Mouse (Mus musculus) embryo, embryonic 10.5 days (tissue): Measurements from ENCODE around the gene Gramd1a.

Source experiments
- DNase-seq: peaks from one replicate; pipeline ENCODE4 v3.0.0-alpha.2; 2015; ENCODE audit warnings: low spot score

The Gramd1a gene

DNA sequence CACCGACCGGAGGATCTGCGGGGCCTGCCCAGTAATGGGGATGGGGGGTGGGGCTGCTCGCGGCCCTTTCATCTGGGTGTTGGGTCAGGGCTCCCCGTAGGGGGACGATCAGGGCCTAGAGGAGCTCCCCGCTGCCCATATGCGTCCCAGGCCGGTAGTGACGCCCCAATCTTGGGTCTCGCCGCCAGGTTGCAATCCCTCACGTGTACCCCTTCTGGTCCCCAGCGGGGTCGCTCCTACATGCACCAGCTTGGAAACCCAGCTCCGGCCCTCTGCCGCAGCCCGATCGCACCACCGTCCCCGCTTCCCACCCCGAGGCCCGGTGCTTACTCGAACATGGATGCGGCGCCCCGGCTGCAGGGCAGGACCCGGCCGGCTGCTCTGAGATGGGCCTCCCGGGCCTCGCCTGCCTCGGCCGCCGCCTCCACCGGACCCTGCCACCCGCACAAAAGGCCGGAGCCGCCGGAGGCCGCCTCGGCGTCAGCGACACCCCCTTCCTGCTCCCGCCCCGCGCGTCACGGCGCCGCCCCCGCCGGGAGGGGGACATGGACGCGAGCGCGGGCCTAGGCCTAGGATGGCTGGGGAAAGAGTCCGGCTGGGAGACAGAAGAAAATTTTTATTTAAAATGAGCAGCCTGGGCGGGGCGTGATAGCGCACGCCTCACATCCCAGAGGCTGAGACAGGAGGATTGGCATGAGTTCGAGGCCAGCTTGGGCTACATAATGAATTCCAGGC, 5.0 kb downstream of the Gramd1a start:
- DNase-seq = peak; percentile 89

DNA sequence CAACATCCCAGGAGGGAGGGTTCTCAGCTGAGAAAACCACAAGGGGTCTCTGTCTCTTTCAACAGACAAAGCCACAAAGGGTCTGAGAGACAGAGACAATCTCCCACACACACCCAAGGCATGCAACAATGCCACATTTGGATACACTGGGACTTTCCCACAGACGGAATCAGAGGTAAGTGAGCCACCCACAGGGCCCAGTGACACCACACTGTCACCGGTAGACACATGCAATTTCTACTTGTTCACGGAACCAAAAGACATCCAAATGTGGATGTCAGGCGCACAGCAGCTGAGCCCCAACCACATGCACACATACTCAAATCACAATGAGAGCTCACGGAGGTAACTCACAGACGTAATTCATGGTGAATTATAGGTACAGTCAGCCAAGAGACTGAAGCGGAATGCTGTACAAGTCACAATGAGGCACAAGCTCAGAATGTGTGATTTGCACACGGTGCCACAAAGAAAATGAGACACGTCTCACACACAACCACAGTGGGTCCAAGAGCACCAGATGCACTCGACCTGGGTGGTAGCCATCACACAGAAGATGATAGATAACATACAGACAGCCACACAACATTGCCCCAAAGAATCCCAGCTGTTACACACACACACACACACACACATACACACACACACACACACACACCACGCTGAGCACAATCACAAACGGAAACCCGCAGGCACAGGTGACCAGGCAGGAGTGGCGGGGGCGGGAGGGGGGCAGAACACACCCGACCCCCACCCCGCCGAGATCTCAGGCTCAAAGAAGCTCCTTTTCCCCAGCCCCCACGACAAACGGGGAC, 5.7 kb downstream of the Gramd1a start:
- peak; percentile 66 for DNase-seq

DNA sequence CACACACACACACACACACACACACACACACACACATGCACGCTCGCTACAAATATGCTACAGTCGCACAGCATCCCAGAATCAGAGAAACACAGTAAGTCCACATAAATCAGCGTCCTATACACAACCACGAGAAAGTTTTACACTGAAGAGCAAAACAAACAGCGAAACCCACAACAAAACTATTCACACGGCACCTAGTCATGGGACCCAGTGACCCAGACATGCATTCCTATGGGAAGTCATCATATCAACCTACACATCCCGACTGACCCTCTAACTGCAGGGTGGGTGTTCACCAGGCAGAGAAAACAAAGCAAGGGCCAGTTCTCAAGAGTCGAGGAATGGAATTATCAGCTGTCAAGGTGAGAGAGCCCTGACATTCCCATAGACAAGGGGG, 6.4 kb downstream of the Gramd1a start:
- no peak for DNase-seq

DNA sequence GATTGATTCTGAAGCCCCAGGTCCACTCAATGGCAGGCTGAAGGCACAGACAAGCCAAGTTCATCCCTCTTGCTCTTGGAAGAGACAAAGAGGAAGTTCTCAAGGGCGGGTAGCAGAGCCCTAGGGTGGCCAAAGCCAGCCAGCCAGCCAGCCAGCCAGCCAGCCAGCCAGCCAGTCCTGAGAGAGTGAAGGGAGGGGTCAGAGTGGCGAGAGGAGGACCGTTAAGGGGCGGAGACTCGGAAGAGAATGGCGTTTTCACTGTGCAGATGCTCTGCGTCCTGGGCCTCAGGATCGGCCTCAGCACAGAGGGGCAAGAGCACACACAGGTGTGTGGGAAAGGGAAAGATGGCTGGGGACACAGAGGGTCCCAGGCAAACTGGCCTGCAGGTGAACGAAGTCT, 6.9 kb downstream of the Gramd1a start:
- DNase-seq = peak; percentile 85

DNA sequence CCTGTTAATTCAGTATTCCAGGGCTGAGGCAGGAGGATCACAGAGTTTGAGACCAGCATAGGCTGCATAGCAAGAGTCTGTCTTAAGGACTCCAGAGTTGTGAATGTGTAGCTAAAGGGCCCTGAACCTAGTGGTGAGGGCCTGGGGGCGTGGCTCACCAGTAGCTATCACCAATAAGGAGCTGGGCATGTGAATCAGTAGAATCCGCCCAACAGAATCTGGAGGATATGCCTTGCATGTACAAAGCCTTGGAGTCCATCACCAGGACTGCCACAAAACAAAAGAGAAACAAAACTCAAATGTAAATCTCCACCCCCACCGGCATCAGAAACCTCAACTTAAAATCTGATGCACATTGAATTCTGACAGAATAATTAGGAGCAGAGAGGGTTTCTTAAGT, 7.6 kb downstream of the Gramd1a start:
- peak; percentile 19 for DNase-seq

DNA sequence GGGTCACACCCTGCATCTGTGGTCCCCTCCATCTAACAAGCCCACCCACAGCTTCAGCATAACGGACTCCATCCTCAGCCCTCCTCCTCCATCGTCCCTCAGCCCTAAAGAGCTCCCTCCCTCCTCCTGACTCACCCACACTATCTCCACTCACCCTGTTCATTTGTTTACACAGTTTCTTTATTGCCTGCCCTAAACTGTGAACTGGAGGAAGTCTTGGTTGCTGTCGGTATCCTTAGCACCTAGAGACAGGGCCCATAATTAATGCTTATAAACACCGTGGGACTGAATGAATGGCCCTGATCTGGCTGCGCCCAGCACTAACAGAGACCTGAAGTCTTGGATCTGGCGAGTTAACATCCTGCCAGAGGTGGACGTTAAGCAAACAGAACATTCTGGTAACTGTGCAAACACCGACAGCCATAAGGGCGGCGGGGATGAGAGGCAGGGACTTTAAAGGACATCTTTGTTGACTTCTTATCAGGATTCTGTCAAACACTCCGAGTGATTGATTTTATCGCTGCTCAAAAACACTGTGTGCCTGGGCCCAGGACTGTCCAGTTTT, 10.0 kb downstream of the Gramd1a start:
- no peak for DNase-seq

DNA sequence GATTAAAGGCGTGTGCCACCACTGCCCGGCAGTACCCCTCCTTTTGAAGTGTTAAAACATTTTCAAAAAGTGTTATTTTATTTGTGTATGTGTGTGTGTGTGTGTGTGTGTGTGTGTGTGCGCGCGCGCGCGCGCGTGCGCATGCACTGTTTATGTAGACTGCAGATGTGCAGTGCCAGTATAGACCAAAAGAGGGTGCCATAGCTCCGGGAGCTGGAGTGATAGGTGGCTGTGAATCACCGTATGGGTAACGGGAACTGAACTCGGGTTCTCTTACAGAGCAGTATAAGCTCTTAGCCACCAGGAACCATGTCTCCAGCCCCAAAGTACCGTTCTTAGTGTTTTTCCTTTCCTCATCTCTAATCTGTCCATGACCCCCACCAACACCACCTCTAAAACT, 10.8 kb downstream of the Gramd1a start:
- DNase-seq = no peak

DNA sequence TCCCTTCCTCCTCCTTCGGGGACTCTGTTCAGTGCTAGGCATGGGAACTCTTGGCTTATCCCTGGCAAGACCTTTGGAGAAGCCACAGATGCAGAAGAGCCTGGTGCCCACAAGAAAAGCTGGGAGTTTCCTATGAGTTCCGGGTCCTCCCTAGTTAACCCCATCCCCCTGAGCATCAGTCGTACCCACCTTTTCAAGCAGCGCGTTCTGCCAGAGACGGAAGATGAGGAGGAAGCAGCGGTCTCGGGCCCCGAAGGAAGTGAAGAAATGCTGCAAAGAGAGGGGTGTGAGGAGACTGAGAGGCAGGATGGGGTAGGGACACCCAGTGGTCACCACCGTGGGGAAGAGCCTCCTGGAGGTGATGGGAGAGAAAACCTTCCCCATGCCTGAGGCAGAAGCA, 14.8 kb downstream of the Gramd1a start:
- DNase-seq = no peak

DNA sequence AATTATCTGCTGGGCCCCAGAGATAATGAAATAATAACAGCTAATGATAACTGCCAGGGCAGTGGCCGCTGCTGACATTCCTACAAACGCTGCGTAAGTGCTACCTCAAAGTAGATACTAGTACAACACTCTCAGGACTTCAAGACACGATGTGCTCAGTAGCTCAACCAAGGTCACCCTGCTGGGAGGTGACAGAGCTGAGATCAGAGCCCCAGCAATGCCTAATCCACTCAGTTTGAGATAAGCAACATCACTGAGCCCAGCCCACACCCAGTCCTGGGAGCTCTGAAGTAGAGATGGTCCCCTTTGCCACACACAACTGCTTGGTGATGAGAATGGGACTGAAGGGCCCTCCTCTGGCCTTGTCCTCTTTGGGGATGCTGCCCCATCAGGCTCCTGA, 15.4 kb downstream of the Gramd1a start:
- no peak for DNase-seq

DNA sequence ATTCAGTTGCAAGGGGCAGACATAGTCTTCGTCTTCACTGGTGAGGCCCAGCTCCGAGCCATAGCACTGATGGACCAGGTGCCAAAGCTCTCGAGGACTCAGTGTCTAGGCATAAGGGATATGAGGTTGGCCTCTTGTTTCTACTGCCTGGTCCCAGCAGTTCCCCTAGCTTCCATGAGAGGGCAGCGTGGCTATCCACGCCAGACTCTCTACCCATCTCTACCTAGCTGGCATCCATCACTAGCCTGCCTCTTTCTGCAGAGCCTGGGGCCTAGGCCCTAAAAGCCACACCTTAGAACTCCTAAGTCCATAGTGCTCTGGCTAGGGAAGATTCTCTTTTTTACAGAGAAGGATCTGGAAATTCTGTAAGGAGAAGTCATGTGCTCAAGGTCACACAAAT, 15.9 kb downstream of the Gramd1a start:
- peak; percentile 61 for DNase-seq

DNA sequence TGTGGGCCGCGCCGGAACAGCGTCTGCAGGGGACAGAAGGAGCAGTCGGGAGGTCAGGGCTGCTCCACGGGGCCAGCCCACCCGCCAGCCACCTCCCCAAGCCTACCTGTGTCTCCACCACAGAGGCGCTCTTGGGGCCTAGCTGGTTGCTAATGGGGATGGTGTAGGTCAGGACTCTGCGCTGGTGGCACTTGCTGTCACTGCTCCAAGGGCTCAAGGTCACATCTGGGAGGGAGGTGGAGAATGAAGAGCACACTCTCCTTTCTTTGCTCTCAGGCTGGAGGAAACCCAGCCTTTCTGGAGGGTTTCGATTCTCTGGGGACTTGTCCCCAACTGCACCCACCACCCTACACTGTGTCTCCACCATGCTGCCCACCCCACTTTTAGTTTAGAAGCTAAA, 20.0 kb downstream of the Gramd1a start:
- DNase-seq = no peak

DNA sequence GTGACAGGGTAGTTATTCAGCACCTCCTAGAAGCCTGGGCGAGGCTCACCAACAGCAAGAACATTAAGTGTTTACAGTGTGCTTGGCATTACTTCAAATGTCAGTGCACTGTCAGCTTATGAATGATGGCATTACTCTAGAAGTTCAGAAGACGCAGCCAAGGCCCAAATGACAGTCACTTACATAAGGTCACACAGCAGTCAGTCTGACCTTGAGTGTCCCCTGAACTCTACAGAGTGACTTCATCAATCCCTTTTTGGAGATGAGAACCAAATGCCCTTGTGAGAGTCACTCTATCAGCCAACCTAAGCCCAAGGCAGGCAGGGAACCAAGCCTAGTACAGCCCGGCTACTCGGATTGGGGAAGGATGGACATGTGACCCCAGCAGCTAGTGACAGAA, 23.8 kb downstream of the Gramd1a start:
- DNase-seq = no peak

DNA sequence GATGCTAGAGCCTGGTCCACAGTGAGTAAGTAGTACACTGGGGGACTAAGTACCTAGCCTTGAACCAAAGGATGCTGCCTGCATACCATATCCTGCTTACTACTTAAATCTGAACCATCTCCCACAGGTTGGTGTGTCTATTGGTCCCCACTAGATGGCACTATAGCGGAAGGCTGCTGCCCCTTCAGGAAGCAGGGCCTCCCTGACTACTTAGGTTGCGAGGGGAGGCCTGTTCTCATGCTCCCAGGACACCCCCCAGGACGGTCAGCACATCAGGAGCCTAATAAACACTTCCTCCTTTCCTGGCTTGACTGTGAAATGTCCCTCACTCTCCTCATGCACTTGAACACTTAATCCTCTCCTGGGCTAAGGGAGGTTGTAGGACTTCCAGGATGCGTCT, 24.9 kb downstream of the Gramd1a start:
- peak; percentile 76 for DNase-seq

DNA sequence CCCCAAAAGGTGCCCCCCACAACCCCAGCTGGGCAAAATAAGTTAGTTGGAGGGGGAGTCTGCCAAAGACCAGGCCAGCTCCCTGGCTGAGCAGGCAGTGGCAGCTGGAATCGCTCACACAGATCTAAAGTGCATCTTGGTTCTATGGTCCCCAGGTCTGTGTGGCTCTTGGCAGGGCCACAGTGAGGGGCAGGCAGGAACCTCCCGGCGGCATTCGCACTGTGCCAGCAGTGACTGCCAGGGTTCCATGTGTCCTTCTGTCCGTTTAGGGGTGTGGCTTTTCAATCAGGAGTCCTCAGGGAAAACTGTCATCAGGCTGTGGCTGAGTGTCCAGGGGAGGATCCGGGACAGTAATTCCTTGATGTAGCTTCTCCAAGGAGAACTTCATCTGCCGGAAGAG, 25.5 kb downstream of the Gramd1a start:
- DNase-seq = no peak

DNA sequence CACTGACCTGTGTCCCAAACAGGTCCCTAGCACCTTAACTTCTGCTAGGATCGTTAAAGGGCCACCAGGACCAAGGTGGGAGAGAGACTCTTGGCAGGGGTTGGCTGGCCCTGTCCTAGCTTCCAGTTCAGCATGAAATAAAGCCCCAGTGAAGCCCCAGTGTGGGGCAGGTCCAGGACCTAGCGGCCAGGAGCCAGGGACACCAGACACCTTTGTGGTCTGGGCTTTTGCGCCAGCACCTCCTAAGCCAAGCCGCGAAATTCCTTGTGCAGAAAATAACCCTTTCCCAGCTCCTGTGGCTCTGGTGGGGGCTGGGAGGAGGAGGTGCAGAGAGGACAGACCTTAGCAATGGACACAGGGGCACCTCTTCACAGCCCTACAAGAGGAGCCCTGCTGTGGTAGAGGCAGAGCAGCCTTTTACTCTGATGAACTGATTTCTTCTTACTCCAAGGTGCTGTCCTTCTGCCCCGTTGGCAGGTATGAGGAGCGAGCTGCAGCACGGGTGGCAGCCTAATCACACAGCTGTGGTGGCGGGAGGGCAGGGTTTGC, 27.5 kb downstream of the Gramd1a start:
- no peak for DNase-seq

DNA sequence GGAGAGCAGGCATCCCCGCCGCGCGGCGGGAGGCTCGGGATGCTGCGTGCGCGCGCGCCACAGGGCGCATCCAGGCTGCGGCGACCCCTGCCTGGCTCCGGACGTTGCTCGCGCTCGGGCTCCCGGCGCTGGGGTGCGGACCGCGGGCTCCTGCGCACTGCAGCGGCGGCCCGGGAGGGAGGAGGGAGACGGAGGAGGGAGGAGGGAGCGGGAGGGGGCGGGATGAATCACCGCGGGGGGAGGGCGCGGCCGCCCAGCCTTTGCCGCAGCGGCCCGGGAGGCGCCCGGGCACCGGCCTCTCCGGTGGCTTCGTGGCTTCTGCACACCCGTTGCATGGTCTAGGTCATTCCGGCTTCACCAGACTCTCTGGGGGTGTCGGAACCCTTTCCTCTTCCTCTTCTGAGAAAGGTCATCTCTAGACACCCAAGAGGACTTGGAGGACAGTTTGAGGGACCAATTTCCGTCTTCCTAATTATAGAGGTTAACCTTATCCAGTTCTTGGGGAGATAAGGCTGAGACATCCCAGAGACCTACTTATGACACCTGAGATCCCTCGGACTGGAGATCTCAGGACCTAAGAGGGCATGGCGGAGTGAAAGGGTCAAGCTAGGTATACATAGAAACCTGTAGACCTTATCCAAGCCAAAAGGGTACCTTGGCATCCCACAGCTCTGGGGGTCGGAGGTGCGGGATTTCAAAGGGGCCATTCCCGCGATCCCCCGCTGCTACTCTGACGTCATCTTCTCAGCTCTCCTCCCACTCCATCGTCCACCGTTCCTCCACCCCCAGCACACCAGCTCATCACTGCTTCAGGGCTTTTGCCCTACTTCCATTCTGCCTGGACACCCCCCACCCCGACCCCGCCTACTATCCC, 28.6 kb downstream of the Gramd1a start, which contains the start of gene Scn1b:
Scn1b (minus strand) TSS at position 153 of the 874 bp plus-strand sequence.
- DNase-seq = peak; percentile 40

DNA sequence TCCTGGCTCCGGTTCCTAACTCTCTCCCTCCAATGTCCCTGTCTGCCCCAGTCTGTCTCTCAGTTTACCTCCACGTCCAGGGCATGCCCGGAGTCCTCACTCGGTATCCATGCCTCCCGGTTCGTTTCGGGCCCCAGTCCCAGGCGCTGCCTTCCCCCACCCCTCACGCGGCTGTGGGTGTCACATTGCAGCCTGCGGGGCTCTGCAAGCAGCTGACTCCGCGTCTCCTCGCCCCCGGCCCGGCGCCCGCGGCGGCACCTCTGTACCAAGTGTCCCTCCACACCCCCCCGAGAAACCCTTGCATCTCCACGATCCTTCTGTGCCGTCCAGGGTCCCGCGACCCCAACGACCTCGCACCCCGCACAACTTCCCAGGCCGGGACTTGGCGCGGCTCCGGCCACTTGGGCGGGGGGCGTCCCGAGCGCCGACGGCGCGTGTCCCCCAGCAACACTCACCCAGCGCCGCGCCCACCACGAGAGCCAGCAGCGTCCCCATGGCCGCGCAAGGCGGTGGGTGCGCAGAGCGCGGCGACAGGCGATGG, 29.4 kb downstream of the Gramd1a start:
- no peak for DNase-seq

DNA sequence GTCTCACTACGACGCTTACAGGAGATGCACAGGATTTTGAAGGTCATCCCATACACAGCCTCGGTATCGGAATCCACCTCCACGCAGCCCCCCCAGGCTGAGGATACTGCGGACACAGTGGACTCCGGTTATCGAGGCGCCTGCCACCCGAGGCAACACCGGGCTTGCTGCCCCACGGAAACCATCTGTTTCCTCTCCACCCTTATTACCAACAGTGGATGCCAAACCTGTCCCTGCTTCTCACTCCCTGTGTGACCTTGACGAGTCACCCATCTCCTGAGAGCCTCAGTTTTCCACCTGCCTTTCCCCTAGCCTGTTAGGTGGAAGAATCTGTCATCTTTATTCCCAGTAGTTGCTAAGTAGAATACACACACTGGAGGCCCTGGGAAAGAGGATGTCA, 30.6 kb downstream of the Gramd1a start:
- no peak for DNase-seq

DNA sequence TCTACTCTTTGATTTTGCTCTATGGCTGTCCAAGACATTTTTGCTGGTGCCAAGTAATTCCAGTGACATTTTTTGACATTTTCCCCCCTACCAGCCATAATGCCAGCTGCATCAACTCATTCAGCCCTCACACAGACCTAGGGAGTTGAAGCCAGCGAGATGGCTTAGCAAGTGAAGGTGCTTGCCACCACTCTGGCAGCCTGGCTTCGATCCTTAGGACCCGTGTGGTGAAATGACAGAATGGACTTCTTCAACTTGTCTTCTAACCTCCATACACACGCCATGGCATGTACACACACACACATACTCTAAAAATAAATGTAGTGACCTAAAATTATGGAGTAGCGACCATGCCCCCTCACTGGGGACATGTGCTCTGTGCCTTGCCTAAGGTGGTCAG, 31.3 kb downstream of the Gramd1a start:
- DNase-seq = no peak

DNA sequence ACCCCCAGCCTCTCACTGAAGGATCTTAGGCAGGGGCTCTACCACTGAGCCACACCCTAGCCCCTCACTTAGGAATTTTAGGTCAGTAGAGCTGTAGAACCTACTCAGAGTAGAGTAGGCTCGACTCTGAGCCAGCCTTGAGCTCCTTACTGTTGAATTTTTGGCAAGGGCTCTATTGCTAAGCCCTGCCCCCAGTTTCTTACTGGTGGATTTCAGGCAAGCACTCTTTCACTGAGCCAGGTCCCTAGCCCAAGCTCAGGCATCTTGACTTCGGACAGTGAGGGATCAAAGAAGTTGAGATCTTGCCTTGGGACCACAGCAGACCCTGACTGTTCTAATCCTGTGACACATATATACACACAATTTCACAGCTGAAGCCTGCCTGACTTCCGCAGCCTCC, 32.0 kb downstream of the Gramd1a start:
- no peak for DNase-seq
